Mouse (Mus musculus) thymus, adult 2 months (tissue): ENCODE measurements around the gene Ptprg.

Experiments
- CTCF ChIP-seq: fragments of 200-500 bp; IDR thresholded peaks from 2 replicates; pipeline ENCODE4 v1.5.1; 2012; ENCODE audit warnings: mild to moderate bottlenecking, control low read depth, low read length, moderate library complexity, borderline replicate concordance; ENCODE audit not compliant: control insufficient read depth, poor library complexity, insufficient read depth; ENCODE audit errors: extremely low read depth
- POLR2A ChIP-seq: fragments of 200-500 bp; IDR thresholded peaks from 2 replicates; pipeline ENCODE4 v1.6.1; 2012; ENCODE audit warnings: mild to moderate bottlenecking, low read length, control low read depth, moderate library complexity; ENCODE audit not compliant: control insufficient read depth, poor library complexity, insufficient read depth; ENCODE audit errors: extremely low read depth

DNA sequence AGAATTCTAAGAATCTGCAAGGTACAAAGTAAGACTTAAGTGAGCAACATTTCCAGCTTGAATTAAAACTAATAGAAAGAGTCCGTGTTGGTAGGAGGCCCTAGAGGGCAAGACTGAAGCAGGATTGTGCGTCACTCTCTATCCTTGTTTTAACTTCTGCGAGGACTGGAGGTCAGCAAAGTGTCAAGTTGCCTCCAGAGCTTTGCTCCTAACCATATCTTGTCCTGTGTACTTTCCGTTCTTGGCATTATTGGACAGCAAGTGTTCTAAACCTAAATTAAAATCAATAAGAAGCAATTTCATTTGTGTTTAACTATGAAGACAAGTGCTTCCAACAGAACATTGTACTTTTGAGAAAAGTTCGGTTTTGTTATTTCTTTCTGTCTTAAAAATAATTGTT lies 20.4 kb downstream of the Ptprg start:
- no peak for TF ChIP-seq POLR2A
- TF ChIP-seq CTCF = no peak
